Mouse (Mus musculus): Measurements from ENCODE around the gene Arhgap8. TPM values are rescaled to one million over a fixed set of nuclear protein-coding genes. Genes with fewer than 3 reads are reported as not detected.

The Arhgap8 gene
- polyA plus RNA-seq, 1 experiment from 2014 or later = 0.46 TPM

- ATAC-seq (ENCODE audit: low FRiP score, low TSS enrichment) (peak; percentile 55), DNase-seq (peak; percentile 75)
- peaks cover 44% of the 10 kb centered on the region for H3K4me1 ChIP-seq (ENCODE audit: control insufficient read depth, insufficient read depth, low read length)
- H3K27ac ChIP-seq (replicated peaks; ENCODE audit: low read depth, low read length) = peak overlapping the region; percentile 41
- H3K27me3 ChIP-seq (ENCODE audit: control insufficient read depth, insufficient read depth, low read length) = no peaks in the 10 kb centered on the region
- 29% methylated on average over 11 of the region's 11 CpGs for WGBS
- no peak overlapping the region for H3K4me3 ChIP-seq (replicated peaks; ENCODE audit: low read depth, low read length)
- H3K4me2 ChIP-seq (ENCODE audit: low read length) = peak overlapping the region; percentile 33
- H3K36me3 ChIP-seq (ENCODE audit: control insufficient read depth, insufficient read depth, low read length) = 0 out of 2 replicates have a peak, but pooled peaks cover 5% of the 10 kb centered on the region
- H3K9ac ChIP-seq (replicated peaks; ENCODE audit: low read length) = no peak overlapping the region; the same call in 1 of the 2 replicates
- no peaks in the 10 kb centered on the region for H3K9me3 ChIP-seq (ENCODE audit: control insufficient read depth, low read length)
These were observed 93.0 kb downstream of the Arhgap8 start for GRCm38 (mm10) chr15:84812831-84813357.

- no peaks in the 10 kb centered on the region for H3K9me3 ChIP-seq (ENCODE audit: control insufficient read depth, low read length)
- 0 out of 2 replicates have a peak, but pooled peaks cover 2% of the 10 kb centered on the region for H3K36me3 ChIP-seq (ENCODE audit: control insufficient read depth, insufficient read depth, low read length)
- no peaks in the 10 kb centered on the region for H3K27me3 ChIP-seq (ENCODE audit: control insufficient read depth, insufficient read depth, low read length)
- peak overlapping the region; percentile 55 for H3K27ac ChIP-seq (replicated peaks; ENCODE audit: low read depth, low read length)
- no peak for ATAC-seq (ENCODE audit: low FRiP score, low TSS enrichment)
- 19% methylated on average over 4 of the region's 4 CpGs for WGBS
- no peak overlapping the region for H3K4me2 ChIP-seq (ENCODE audit: low read length)
- no peak overlapping the region for H3K4me3 ChIP-seq (replicated peaks; ENCODE audit: low read depth, low read length)
- peaks cover 47% of the 10 kb centered on the region for H3K4me1 ChIP-seq (ENCODE audit: control insufficient read depth, insufficient read depth, low read length)
- no peak overlapping the region for H3K9ac ChIP-seq (replicated peaks; ENCODE audit: low read length)
- DNase-seq = peak; percentile 55
These were observed 95.3 kb downstream of the Arhgap8 start for GRCm38 (mm10) chr15:84815171-84815570.

GRCm38 (mm10) chr15:84817589-84817988, 97.7 kb downstream of the Arhgap8 start:
- Histone ChIP-seq H3K4me2 (ENCODE audit: low read length) (no peak overlapping the region), H3K4me1 (ENCODE audit: control insufficient read depth, insufficient read depth, low read length) (peaks cover 34% of the 10 kb centered on the region), H3K9ac (replicated peaks; ENCODE audit: low read length) (no peak overlapping the region), H3K36me3 (ENCODE audit: control insufficient read depth, insufficient read depth, low read length) (0 out of 2 replicates have a peak, but pooled peaks cover 2% of the 10 kb centered on the region), H3K9me3 (ENCODE audit: control insufficient read depth, low read length) (no peaks in the 10 kb centered on the region), H3K27ac (replicated peaks; ENCODE audit: low read depth, low read length) (no peak overlapping the region), H3K4me3 (replicated peaks; ENCODE audit: low read depth, low read length) (no peak overlapping the region), H3K27me3 (ENCODE audit: control insufficient read depth, insufficient read depth, low read length) (no peaks in the 10 kb centered on the region)
- ATAC-seq (ENCODE audit: low FRiP score, low TSS enrichment) (no peak), DNase-seq (no peak)
- WGBS = 74% methylated on average over 3 of the region's 3 CpGs

- H3K4me3 ChIP-seq (replicated peaks; ENCODE audit: low read depth, low read length) = no peak overlapping the region
- ATAC-seq (ENCODE audit: low FRiP score, low TSS enrichment) (no peak), DNase-seq (peak; percentile 41)
- no peaks in the 10 kb centered on the region for H3K27me3 ChIP-seq (ENCODE audit: control insufficient read depth, insufficient read depth, low read length)
- H3K9me3 ChIP-seq (ENCODE audit: control insufficient read depth, low read length) = no peaks in the 10 kb centered on the region
- 0 out of 2 replicates have a peak, but pooled peaks cover 2% of the 10 kb centered on the region for H3K36me3 ChIP-seq (ENCODE audit: control insufficient read depth, insufficient read depth, low read length)
- H3K4me1 ChIP-seq (ENCODE audit: control insufficient read depth, insufficient read depth, low read length) = peaks cover 28% of the 10 kb centered on the region
- WGBS = 66% methylated on average over 11 of the region's 11 CpGs
- no peak overlapping the region for H3K9ac ChIP-seq (replicated peaks; ENCODE audit: low read length)
- H3K27ac ChIP-seq (replicated peaks; ENCODE audit: low read depth, low read length) = no peak overlapping the region
- H3K4me2 ChIP-seq (ENCODE audit: low read length) = no peak overlapping the region
These were observed 98.4 kb downstream of the Arhgap8 start for GRCm38 (mm10) chr15:84818284-84818683.

GRCm38 (mm10) chr15:84820811-84821210, 101.0 kb downstream of the Arhgap8 start:
- DNase-seq (no peak), ATAC-seq (ENCODE audit: low FRiP score, low TSS enrichment) (no peak)
- 0 out of 2 replicates have a peak, but pooled peaks cover 2% of the 10 kb centered on the region for H3K36me3 ChIP-seq (ENCODE audit: control insufficient read depth, insufficient read depth, low read length)
- H3K9ac ChIP-seq (replicated peaks; ENCODE audit: low read length) = no peak overlapping the region
- no peaks in the 10 kb centered on the region for H3K27me3 ChIP-seq (ENCODE audit: control insufficient read depth, insufficient read depth, low read length)
- H3K9me3 ChIP-seq (ENCODE audit: control insufficient read depth, low read length) = no peaks in the 10 kb centered on the region
- no peak overlapping the region for H3K4me3 ChIP-seq (replicated peaks; ENCODE audit: low read depth, low read length)
- peaks cover 4% of the 10 kb centered on the region; the same call in 1 of the 2 replicates for H3K4me1 ChIP-seq (ENCODE audit: control insufficient read depth, insufficient read depth, low read length)
- H3K27ac ChIP-seq (replicated peaks; ENCODE audit: low read depth, low read length) = no peak overlapping the region
- H3K4me2 ChIP-seq (ENCODE audit: low read length) = no peak overlapping the region
- WGBS = 86% methylated on average over 4 of the region's 4 CpGs

Other genes starting within 250 kb of the Arhgap8 start
- gene Rtl6, start 162.2 kb upstream of the Arhgap8 start, polyA plus RNA-seq (2014; fragmentation: Nextera tagmentation; extraction: Ambion mirVana) = 41.2 and 43.2 TPM in 2 replicates
- 19.5 and 19.9 TPM in 2 replicates for gene Prr5, start 50.4 kb upstream of the Arhgap8 start, polyA plus RNA-seq (2014; fragmentation: Nextera tagmentation; extraction: Ambion mirVana)
- gene Phf21b, start 136.0 kb downstream of the Arhgap8 start, polyA plus RNA-seq (2014; fragmentation: Nextera tagmentation; extraction: Ambion mirVana) = 21.7 and 27.4 TPM in 2 replicates
- 0.46 and 0.51 TPM in 2 replicates for gene Gm29666, start 200.0 kb downstream of the Arhgap8 start, polyA plus RNA-seq (2014; fragmentation: Nextera tagmentation; extraction: Ambion mirVana)
- 19.4 and 28.7 TPM in 2 replicates for gene Nup50, start 203.4 kb downstream of the Arhgap8 start, polyA plus RNA-seq (2014; fragmentation: Nextera tagmentation; extraction: Ambion mirVana)

Data from midbrain, embryonic 14.5 days (tissue).